Mouse (Mus musculus): ENCODE data around the gene H2-Eb1.

Gene H2-Eb1

GRCm38 (mm10) chr17:34305380-34306030, at the start of gene H2-Eb1:
Gene H2-Eb1, plus strand, starts transcription at chr17:34305867.
- peak; percentile 77 to 87 for DNase-seq (ENCODE audit: low spot score in 2 of 2)

- no peak for DNase-seq (ENCODE audit: low spot score in 2 of 2)
These were observed 49.2 kb upstream of the H2-Eb1 start for GRCm38 (mm10) chr17:34256501-34256900.

- peak; percentile 74 to 79 for DNase-seq (ENCODE audit: low spot score in 2 of 2)
These were observed 47.9 kb upstream of the H2-Eb1 start, which contains the start of gene H2-Ab1 for GRCm38 (mm10) chr17:34257594-34258375. Gene H2-Ab1, plus strand, starts transcription at chr17:34257689.

GRCm38 (mm10) chr17:34260551-34260950, 45.1 kb upstream of the H2-Eb1 start:
- no peak for DNase-seq (ENCODE audit: low spot score in 2 of 2)

GRCm38 (mm10) chr17:34261502-34261901, 44.2 kb upstream of the H2-Eb1 start:
- DNase-seq (ENCODE audit: low spot score in 2 of 2), result peak; percentile 78 to 83

- DNase-seq (ENCODE audit: low spot score in 2 of 2), result peak; percentile 79 to 80
These were observed 42.6 kb upstream of the H2-Eb1 start for GRCm38 (mm10) chr17:34263068-34263467.

- DNase-seq (ENCODE audit: low spot score in 2 of 2), result no peak
These were observed 41.8 kb upstream of the H2-Eb1 start for GRCm38 (mm10) chr17:34263811-34264371.

GRCm38 (mm10) chr17:34264452-34265351, 41.0 kb upstream of the H2-Eb1 start:
- no peak for DNase-seq (ENCODE audit: low spot score in 2 of 2)

GRCm38 (mm10) chr17:34268262-34268661, 37.4 kb upstream of the H2-Eb1 start:
- DNase-seq (ENCODE audit: low spot score in 2 of 2), result no peak

GRCm38 (mm10) chr17:34268748-34269147, 36.9 kb upstream of the H2-Eb1 start:
- no peak for DNase-seq (ENCODE audit: low spot score in 2 of 2)

GRCm38 (mm10) chr17:34269817-34270216, 35.9 kb upstream of the H2-Eb1 start:
- no peak for DNase-seq (ENCODE audit: low spot score in 2 of 2)

- DNase-seq (ENCODE audit: low spot score in 2 of 2), result no peak
These were observed 35.4 kb upstream of the H2-Eb1 start for GRCm38 (mm10) chr17:34270230-34270629.

- no peak for DNase-seq (ENCODE audit: low spot score in 2 of 2)
These were observed 34.7 kb upstream of the H2-Eb1 start for GRCm38 (mm10) chr17:34270940-34271339.

- no peak for DNase-seq (ENCODE audit: low spot score in 2 of 2)
These were observed 33.6 kb upstream of the H2-Eb1 start for GRCm38 (mm10) chr17:34272102-34272501.

- DNase-seq (ENCODE audit: low spot score in 2 of 2), result no peak
These were observed 25.1 kb upstream of the H2-Eb1 start for GRCm38 (mm10) chr17:34280499-34281038.

GRCm38 (mm10) chr17:34281836-34282235, 23.8 kb upstream of the H2-Eb1 start:
- DNase-seq (ENCODE audit: low spot score in 2 of 2), result no peak

- DNase-seq (ENCODE audit: low spot score in 2 of 2), result no peak
These were observed 20.3 kb upstream of the H2-Eb1 start for GRCm38 (mm10) chr17:34285371-34285770.

- DNase-seq (ENCODE audit: low spot score in 2 of 2), result no peak
These were observed 19.8 kb upstream of the H2-Eb1 start for GRCm38 (mm10) chr17:34285848-34286247.

GRCm38 (mm10) chr17:34286501-34286900, 19.2 kb upstream of the H2-Eb1 start:
- DNase-seq (ENCODE audit: low spot score in 2 of 2), result no peak

GRCm38 (mm10) chr17:34286999-34287398, 18.7 kb upstream of the H2-Eb1 start:
- DNase-seq (ENCODE audit: low spot score in 2 of 2), result no peak

- DNase-seq (ENCODE audit: low spot score in 2 of 2), result peak; percentile 86 to 91
These were observed 18.0 kb upstream of the H2-Eb1 start, which contains the start of gene H2-Aa for GRCm38 (mm10) chr17:34287648-34288047. Gene H2-Aa, minus strand, starts transcription at chr17:34287823.
